Mouse (Mus musculus) heart, postnatal 0 days (tissue): ENCODE measurements around the gene Casz1. TPM values are rescaled to one million over a fixed set of nuclear protein-coding genes. Genes with fewer than 3 reads are reported as not detected.
A peak's percentile ranks its signal among the peaks of the same experiment; 100 is the strongest.

Experiments used
- ATAC-seq: fragments of 200-750 bp; cut with Nextera tagmentation; 2 replicates; pipeline ENCODE4 v1.8.0; 2017; ENCODE audit warnings: low read depth, moderate number of reproducible peaks, moderate library complexity; ENCODE audit not compliant: insufficient read depth
- DNase-seq: peaks from one replicate; pipeline ENCODE4 v3.0.0-alpha.2; 2016; ENCODE audit warnings: low spot score
- H3K27ac ChIP-seq: fragments of 300-500 bp; sonication (generic); 2 replicates; pipeline ENCODE4 v1.5.1; 2014; ENCODE audit warnings: low read depth, mild to moderate bottlenecking
- H3K27me3 ChIP-seq: fragments of 300-500 bp; sonication (generic); 2 replicates; pipeline ENCODE4 v1.6.1; 2014; ENCODE audit warnings: low read length, mixed read lengths; ENCODE audit not compliant: control insufficient read depth, insufficient read depth
- H3K36me3 ChIP-seq: fragments of 300-500 bp; sonication (generic); replicated peaks from 2 replicates; pipeline ENCODE4 v1.6.1; 2014; ENCODE audit warnings: low read length, mixed read lengths; ENCODE audit not compliant: control insufficient read depth, insufficient read depth
- H3K4me1 ChIP-seq: fragments of 300-500 bp; sonication (generic); 2 replicates; pipeline ENCODE4 v1.6.1; 2014; ENCODE audit warnings: antibody characterized with exemption; ENCODE audit not compliant: control insufficient read depth, insufficient read depth
- H3K4me2 ChIP-seq: fragments of 300-500 bp; sonication (generic); 2 replicates; pipeline ENCODE4 v1.6.1; 2014; ENCODE audit warnings: low read depth, mild to moderate bottlenecking, low read length, moderate library complexity
- H3K4me3 ChIP-seq: fragments of 300-500 bp; sonication (generic); 2 replicates; pipeline ENCODE4 v1.5.1; 2014; ENCODE audit warnings: low read depth, low read length
- H3K9ac ChIP-seq: fragments of 300-500 bp; sonication (generic); replicated peaks from 2 replicates; pipeline ENCODE4 v1.6.1; 2014; ENCODE audit warnings: low read depth, low read length, mixed read lengths
- H3K9me3 ChIP-seq: fragments of 300-500 bp; sonication (generic); replicated peaks from 2 replicates; pipeline ENCODE4 v1.6.1; 2016; ENCODE audit warnings: low read length; ENCODE audit not compliant: control insufficient read depth
- CTCF ChIP-seq: IDR thresholded peaks from 2 replicates; pipeline ENCODE4 v1.5.1; 2016; ENCODE audit warnings: antibody characterized with exemption, control low read depth, low read depth
- EP300 ChIP-seq: IDR thresholded peaks from 2 replicates; pipeline ENCODE4 v1.6.1; 2016; ENCODE audit warnings: antibody characterized with exemption, low read depth
- WGBS: fragments of 180-500 bp; shearing (Covaris S2); extraction: QIAGEN DNeasy Blood & Tissue Kit; methylation state at CpG from one replicate; pipeline ENCODE4 v1.1.7; 2014; 5-methylcytosine and 5-hydroxymethylcytosine counted together
- polyA plus RNA-seq: library from polyadenylated mRNA; unstranded; fragments of >200 nt; fragmentation: Nextera tagmentation; extraction: Ambion mirVana; gene quantifications from 2 replicates; pipeline ENCODE4 v1.2.1, GENCODE M21; 2015
- total RNA-seq: library from RNA; depleted of rRNA; stranded (reverse); fragments of >200 nt; gene quantifications from 2 replicates; pipeline ENCODE4 v1.2.3, GENCODE M21; 2014; ENCODE audit warnings: low replicate concordance

The Casz1 gene
- total and polyA plus RNA-seq, 2 experiments from 2014 or later = 16.4 to 42.6 TPM

- ATAC-seq = peak; percentile 57
- 44% methylated on average over 14 of the region's 14 CpGs for WGBS
Measured at GRCm38 (mm10) chr4:148955131-148955813, 151.0 kb downstream of the Casz1 start.

GRCm38 (mm10) chr4:148960011-148960410, 155.8 kb downstream of the Casz1 start:
- DNase-seq = peak; percentile 91
- Histone ChIP-seq H3K4me1 (peaks cover 28% of the 10 kb centered on the region), H3K9me3 (no peaks in the 10 kb centered on the region), H3K9ac (peak overlapping the region; percentile 47), H3K27ac (peak overlapping the region; percentile 96), H3K4me2 (peak overlapping the region; percentile 55), H3K27me3 (no peaks in the 10 kb centered on the region), H3K36me3 (peaks cover 6% of the 10 kb centered on the region), H3K4me3 (peak overlapping the region; percentile 24)
- TF ChIP-seq CTCF (peak; percentile 43; the same call in 1 of the 2 replicates), EP300 (peak; percentile 84)
- ATAC-seq = peak; percentile 89
- WGBS = 33% methylated on average over 12 of the region's 12 CpGs

More at GRCm38 (mm10) chr4:148955131-148955813, 151.0 kb downstream of the Casz1 start:
- H3K27me3 ChIP-seq = peaks cover 13% of the 10 kb centered on the region
- TF ChIP-seq EP300 = peak; percentile 93
- no peak for TF ChIP-seq CTCF
- H3K4me1 ChIP-seq = peaks cover 33% of the 10 kb centered on the region
- peak; percentile 75 for DNase-seq
- no peak overlapping the region for H3K4me2 ChIP-seq
- peak overlapping the region; percentile 76 for H3K27ac ChIP-seq
- peaks cover 25% of the 10 kb centered on the region for H3K36me3 ChIP-seq
- no peak overlapping the region for H3K9ac ChIP-seq
- H3K9me3 ChIP-seq = no peaks in the 10 kb centered on the region
- H3K4me3 ChIP-seq = no peak overlapping the region

- peak overlapping the region; percentile 96 for H3K27ac ChIP-seq
- ATAC-seq = no peak
- DNase-seq = no peak
- no peaks in the 10 kb centered on the region for H3K27me3 ChIP-seq
- no peaks in the 10 kb centered on the region for H3K9me3 ChIP-seq
- peak overlapping the region; percentile 24 for H3K4me3 ChIP-seq
- peak overlapping the region; percentile 47 for H3K9ac ChIP-seq
- no peak for TF ChIP-seq EP300
- no peak for TF ChIP-seq CTCF
- H3K4me1 ChIP-seq = peaks cover 20% of the 10 kb centered on the region
- H3K36me3 ChIP-seq = peaks cover 6% of the 10 kb centered on the region
- peak overlapping the region; percentile 55 for H3K4me2 ChIP-seq
- WGBS = 77% methylated on average over 19 of the region's 19 CpGs
Measured at GRCm38 (mm10) chr4:148961081-148961480, 156.9 kb downstream of the Casz1 start.

- Histone ChIP-seq H3K9me3 (no peaks in the 10 kb centered on the region), H3K36me3 (peaks cover 6% of the 10 kb centered on the region), H3K4me3 (no peak overlapping the region), H3K4me2 (no peak overlapping the region), H3K4me1 (peaks cover 20% of the 10 kb centered on the region), H3K27ac (peak overlapping the region; percentile 96; the same call in 1 of the 2 replicates), H3K27me3 (no peaks in the 10 kb centered on the region), H3K9ac (no peak overlapping the region)
- TF ChIP-seq EP300 = no peak
- TF ChIP-seq CTCF = no peak
- WGBS = 76% methylated on average over 1 of the region's 1 CpGs
- no peak for ATAC-seq
- no peak for DNase-seq
Measured at GRCm38 (mm10) chr4:148962096-148962495, 157.9 kb downstream of the Casz1 start.

- ATAC-seq (no peak), DNase-seq (no peak)
- no peaks in the 10 kb centered on the region for H3K9me3 ChIP-seq
- WGBS = 87% methylated on average over 10 of the region's 10 CpGs
- peaks cover 6% of the 10 kb centered on the region for H3K36me3 ChIP-seq
- TF ChIP-seq EP300 = no peak
- no peak for TF ChIP-seq CTCF
- peaks cover 21% of the 10 kb centered on the region for H3K4me1 ChIP-seq
- no peak overlapping the region for H3K4me3 ChIP-seq
- H3K27ac ChIP-seq = no peak overlapping the region
- no peak overlapping the region for H3K9ac ChIP-seq
- no peak overlapping the region for H3K4me2 ChIP-seq
- H3K27me3 ChIP-seq = no peaks in the 10 kb centered on the region
Measured at GRCm38 (mm10) chr4:148964541-148965310, 160.5 kb downstream of the Casz1 start.
